Mouse (Mus musculus): ENCODE measurements at regions not wholly inside any gene's neighbourhood (a gene's known extent, or its start where the extent isn't known, plus 50 kb on each side); places are given as distances from the start of the nearest gene placed in this dataset.

GRCm38 (mm10) chr10:87432306-87432705, 61.2 kb downstream of the Ascl1 start:
- no peak for DNase-seq (ENCODE audit: low spot score)

- DNase-seq (ENCODE audit: low spot score), result no peak
Observed at GRCm38 (mm10) chr10:87419940-87420385, 73.5 kb downstream of the Ascl1 start.

GRCm38 (mm10) chr10:87419245-87419939, 74.1 kb downstream of the Ascl1 start:
- DNase-seq (ENCODE audit: low spot score), result no peak

- no peak for DNase-seq (ENCODE audit: low spot score)
Observed at GRCm38 (mm10) chr10:87394296-87394921, 99.1 kb downstream of the Ascl1 start.

- DNase-seq (ENCODE audit: low spot score), result no peak
Observed at GRCm38 (mm10) chr10:87389148-87389547, 104.3 kb downstream of the Ascl1 start.

- DNase-seq (ENCODE audit: low spot score), result no peak
Observed at GRCm38 (mm10) chr10:87385276-87385675, 108.2 kb downstream of the Ascl1 start.

GRCm38 (mm10) chr10:87384606-87385206, 108.8 kb downstream of the Ascl1 start:
- DNase-seq (ENCODE audit: low spot score), result no peak

- DNase-seq (ENCODE audit: low spot score), result no peak
Observed at GRCm38 (mm10) chr10:87351400-87352172, 141.9 kb downstream of the Ascl1 start.

- peak; percentile 29 for DNase-seq (ENCODE audit: low spot score)
Observed at GRCm38 (mm10) chr10:87351079-87351399, 142.4 kb downstream of the Ascl1 start.

GRCm38 (mm10) chr10:87335176-87335575, 158.3 kb downstream of the Ascl1 start:
- DNase-seq (ENCODE audit: low spot score), result no peak

- no peak for DNase-seq (ENCODE audit: low spot score)
Observed at GRCm38 (mm10) chr10:87333311-87333710, 160.1 kb downstream of the Ascl1 start.

GRCm38 (mm10) chr10:87329471-87329870, 164.0 kb downstream of the Ascl1 start:
- DNase-seq (ENCODE audit: low spot score), result no peak

GRCm38 (mm10) chr10:87325769-87326168, 167.7 kb downstream of the Ascl1 start:
- DNase-seq (ENCODE audit: low spot score), result no peak

- DNase-seq (ENCODE audit: low spot score), result no peak
Observed at GRCm38 (mm10) chr10:87325143-87325542, 168.3 kb downstream of the Ascl1 start.

GRCm38 (mm10) chr10:87309601-87310062, 183.8 kb downstream of the Ascl1 start:
- no peak for DNase-seq (ENCODE audit: low spot score)

- DNase-seq (ENCODE audit: low spot score), result no peak
Observed at GRCm38 (mm10) chr10:87308815-87309396, 184.6 kb downstream of the Ascl1 start.

- DNase-seq (ENCODE audit: low spot score), result no peak
Observed at GRCm38 (mm10) chr10:87297166-87297565, 196.3 kb downstream of the Ascl1 start.

GRCm38 (mm10) chr10:87293317-87293716, 200.1 kb downstream of the Ascl1 start:
- no peak for DNase-seq (ENCODE audit: low spot score)

- DNase-seq (ENCODE audit: low spot score), result no peak
Observed at GRCm38 (mm10) chr10:87286831-87287230, 206.6 kb downstream of the Ascl1 start.

GRCm38 (mm10) chr10:87284296-87284695, 209.2 kb downstream of the Ascl1 start:
- DNase-seq (ENCODE audit: low spot score), result no peak
